Mouse (Mus musculus): ENCODE measurements at regions not wholly inside any gene's neighbourhood (a gene's known extent, or its start where the extent isn't known, plus 50 kb on each side); places are given as distances from the start of the nearest gene placed in this dataset.
"Not testable (repeated sequence)": the region's sequence is repeated elsewhere in the genome, so short reads cannot be mapped to it uniquely, and the experiment has no call there.

- intact Hi-C loops (cut with DNase I): no loop called here
- DNase-seq (ENCODE audit: low spot score in 2 of 2): no peak
Measured at GRCm38 (mm10) chr2:15273446-15273845, 218.6 kb upstream of the Nsun6 start.

GRCm38 (mm10) chr2:15260486-15261165 is 205.8 kb upstream of the Nsun6 start:
- no peak for DNase-seq (ENCODE audit: low spot score in 2 of 2)
- intact Hi-C loops (cut with DNase I): loop anchor here (5.0 kb wide), 1 partner anchor 1052 kb away; no protein-coding TSS in a partner anchor

GRCm38 (mm10) chr2:15242276-15242675 is 187.4 kb upstream of the Nsun6 start:
- DNase-seq (ENCODE audit: low spot score in 2 of 2); intact Hi-C loops (cut with DNase I): not testable (repeated sequence)

GRCm38 (mm10) chr2:15221910-15222309 is 167.0 kb upstream of the Nsun6 start:
- intact Hi-C loops (cut with DNase I): no loop called here
- no peak for DNase-seq (ENCODE audit: low spot score in 2 of 2)

- no peak for DNase-seq (ENCODE audit: low spot score in 2 of 2)
- intact Hi-C loops (cut with DNase I): no loop called here
Measured at GRCm38 (mm10) chr2:15188091-15188490, 133.2 kb upstream of the Nsun6 start.

- no peak for DNase-seq (ENCODE audit: low spot score in 2 of 2)
- intact Hi-C loops (cut with DNase I): no loop called here
Measured at GRCm38 (mm10) chr2:15181000-15181399, 126.1 kb upstream of the Nsun6 start.

DNA sequence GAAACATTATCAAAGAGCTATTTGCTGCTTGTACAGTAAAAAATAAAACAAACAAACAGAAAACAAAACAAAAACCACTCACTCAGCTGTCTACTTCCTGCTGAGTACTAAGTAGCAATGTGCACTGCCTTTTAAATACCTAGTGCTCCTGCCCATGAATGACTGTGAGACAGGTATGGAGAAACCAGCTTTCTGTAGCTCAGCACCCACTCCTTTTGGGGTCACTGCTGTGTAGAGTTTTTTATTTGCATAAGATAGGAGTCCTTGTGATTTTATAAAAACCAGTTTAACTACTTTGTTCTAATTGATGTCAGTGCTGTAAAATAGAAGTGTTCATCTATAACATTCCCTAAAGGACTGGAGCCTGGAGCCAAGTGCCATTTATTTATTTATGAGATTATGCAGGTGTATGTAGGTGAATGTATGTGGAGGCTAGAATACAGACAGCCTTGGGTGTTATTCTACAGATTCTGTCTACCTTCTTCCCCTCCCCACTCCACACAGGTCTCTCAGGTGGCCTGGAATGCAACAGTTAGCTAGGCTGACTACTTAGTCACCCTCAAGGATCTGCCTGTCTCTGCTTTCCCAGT is 111.7 kb upstream of the Nsun6 start:
- intact Hi-C loops (cut with DNase I): no loop called here
- DNase-seq (ENCODE audit: low spot score in 2 of 2): no peak

GRCm38 (mm10) chr2:15165830-15166229 is 111.0 kb upstream of the Nsun6 start:
- DNase-seq (ENCODE audit: low spot score in 2 of 2): no peak

DNA sequence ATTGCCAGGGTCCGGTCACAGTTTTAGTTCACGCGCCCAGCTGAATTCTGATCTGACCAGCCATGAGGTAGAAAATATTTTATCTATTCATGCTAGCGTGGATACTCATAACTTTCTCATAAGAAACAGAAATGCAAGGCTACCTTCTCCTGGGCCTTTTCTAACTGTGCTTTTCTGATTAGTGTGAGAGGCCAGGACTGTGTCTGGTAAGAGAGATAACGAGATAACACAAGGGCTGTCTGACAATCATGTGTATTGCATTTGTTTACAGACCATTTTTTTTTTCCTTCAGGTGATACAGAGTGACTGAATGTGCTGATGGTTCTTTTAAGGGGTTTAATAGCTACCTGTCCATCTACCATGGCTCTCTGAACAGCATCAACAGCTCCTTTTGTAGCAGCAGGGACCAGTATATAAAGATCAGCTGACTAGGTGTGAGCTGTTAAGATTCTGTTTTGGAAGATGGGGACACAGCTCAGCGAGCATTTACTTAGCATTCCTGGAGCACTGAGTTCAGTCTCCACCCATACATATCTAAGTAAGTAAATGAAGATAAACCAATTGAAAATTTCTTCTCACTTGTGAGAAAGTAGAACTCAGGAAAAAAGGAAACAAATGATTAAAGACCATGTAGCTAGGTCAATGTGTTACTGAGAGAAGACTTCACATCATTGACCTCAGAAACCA is 109.0 kb upstream of the Nsun6 start:
- DNase-seq (ENCODE audit: low spot score in 2 of 2): no peak
- intact Hi-C loops (cut with DNase I): no loop called here

More at GRCm38 (mm10) chr2:15165830-15166229, 111.0 kb upstream of the Nsun6 start:
- intact Hi-C loops (cut with DNase I): no loop called here

GRCm38 (mm10) chr2:15161831-15162230 is 107.0 kb upstream of the Nsun6 start:
- intact Hi-C loops (cut with DNase I): no loop called here
- DNase-seq (ENCODE audit: low spot score in 2 of 2): no peak

DNA sequence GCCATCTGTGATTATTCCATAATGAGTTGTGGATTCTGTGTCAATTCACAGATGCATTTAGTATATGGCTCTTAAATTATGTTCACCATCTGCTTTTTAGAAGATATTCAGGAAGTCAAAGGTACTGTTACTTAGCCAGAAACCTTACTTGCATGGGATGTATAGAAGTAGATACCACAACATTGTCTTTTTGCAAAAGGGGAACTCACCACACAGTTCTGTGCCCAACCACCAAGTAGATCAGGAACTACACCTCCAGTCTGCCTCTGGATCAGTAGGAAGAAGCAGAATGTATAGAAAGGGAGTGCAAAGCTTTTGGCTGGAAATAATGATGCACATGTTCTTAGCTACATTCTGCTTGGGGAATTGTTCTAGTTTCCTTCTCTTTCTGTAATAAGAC is 102.8 kb upstream of the Nsun6 start:
- intact Hi-C loops (cut with DNase I): no loop called here
- DNase-seq (ENCODE audit: low spot score in 2 of 2): no peak

GRCm38 (mm10) chr2:15150823-15151222 is 96.0 kb upstream of the Nsun6 start:
- DNase-seq (ENCODE audit: low spot score in 2 of 2): no peak
- intact Hi-C loops (cut with DNase I): no loop called here

- no peak for DNase-seq (ENCODE audit: low spot score in 2 of 2)
- intact Hi-C loops (cut with DNase I): no loop called here
Measured at GRCm38 (mm10) chr2:15148381-15148780, 93.5 kb upstream of the Nsun6 start.

DNA sequence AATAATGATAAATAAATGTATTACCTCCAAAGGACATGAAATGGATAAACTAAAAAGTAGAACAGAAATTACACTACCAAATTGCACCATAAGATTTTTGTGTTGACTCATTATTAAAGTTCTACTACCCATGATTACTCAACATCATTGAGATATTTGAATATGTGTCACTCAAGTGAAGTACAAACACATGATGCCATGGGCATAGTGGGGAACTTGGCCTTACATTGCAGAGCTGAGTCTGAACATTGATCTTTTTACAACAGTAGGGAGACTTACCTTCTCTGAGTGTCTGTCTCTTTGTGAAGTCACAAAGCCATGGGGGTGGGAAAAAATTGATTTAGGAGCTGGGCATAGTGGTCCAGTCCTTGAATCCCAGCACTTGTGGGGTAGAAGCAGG is 92.1 kb upstream of the Nsun6 start:
- no peak for DNase-seq (ENCODE audit: low spot score in 2 of 2)
- intact Hi-C loops (cut with DNase I): no loop called here

DNA sequence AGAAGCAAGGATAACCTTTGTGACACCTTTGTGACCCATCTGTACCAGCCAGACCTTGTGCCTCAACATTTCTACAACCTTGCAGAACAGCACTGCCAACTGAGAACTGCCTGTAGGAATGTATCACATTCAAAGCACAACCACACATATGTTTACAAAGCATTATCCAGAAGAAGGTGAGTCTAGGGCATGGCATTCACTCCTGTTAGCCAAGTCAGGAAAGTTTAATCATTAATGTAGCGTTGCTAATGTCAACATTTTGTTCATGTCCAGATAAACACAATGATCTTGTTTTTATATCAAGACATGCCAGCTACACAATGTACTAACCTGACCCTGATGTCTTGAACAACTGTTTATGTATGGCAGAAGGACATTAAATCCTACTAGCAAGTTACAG is 91.5 kb upstream of the Nsun6 start:
- intact Hi-C loops (cut with DNase I): no loop called here
- no peak for DNase-seq (ENCODE audit: low spot score in 2 of 2)

- no peak for DNase-seq (ENCODE audit: low spot score in 2 of 2)
- intact Hi-C loops (cut with DNase I): no loop called here
Measured at GRCm38 (mm10) chr2:15144781-15145180, 89.9 kb upstream of the Nsun6 start.

DNA sequence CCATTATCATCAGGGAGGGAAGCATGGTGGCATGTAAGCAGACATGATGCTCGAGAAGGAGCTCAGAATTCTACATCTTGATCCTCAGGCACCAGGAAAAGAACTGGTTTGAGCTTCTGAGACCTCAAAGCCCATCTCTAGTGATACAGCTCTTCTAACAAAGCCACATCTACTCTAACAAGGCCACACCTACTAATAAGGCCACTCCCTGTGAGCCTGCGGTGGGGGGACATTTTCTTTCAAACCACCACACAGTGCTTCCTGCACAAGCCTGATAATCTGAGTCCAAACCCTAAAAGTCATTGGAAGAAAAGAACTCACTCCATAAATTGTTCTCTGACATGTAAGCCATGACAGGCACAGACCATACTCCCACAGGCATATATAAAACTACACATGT is 85.0 kb upstream of the Nsun6 start:
- DNase-seq (ENCODE audit: low spot score in 2 of 2): no peak
- intact Hi-C loops (cut with DNase I): no loop called here

All from left cerebral cortex, postnatal 36 days (tissue).